Mouse (Mus musculus) heart, adult 18-20 months (tissue): ENCODE measurements at regions not wholly inside any gene's neighbourhood (a gene's known extent, or its start where the extent isn't known, plus 50 kb on each side); places are given as distances from the start of the nearest gene placed in this dataset.
A peak's percentile ranks its signal among the peaks of the same experiment; 100 is the strongest.

ENCODE experiments used
- DNase-seq, 2 experiments: peaks; one replicate each; pipeline ENCODE4 v3.0.0; 2021 to 2022; ENCODE audit warnings: mixed read lengths in 1 of 2

- DNase-seq, result no peak
These were observed 73.1 kb upstream of the Msx1 start for GRCm38 (mm10) chr5:37897501-37897900.

- DNase-seq, result no peak
These were observed 71.3 kb upstream of the Msx1 start for GRCm38 (mm10) chr5:37895441-37896336.

- peak; percentile 18 to 33 for DNase-seq
These were observed 69.5 kb upstream of the Msx1 start for GRCm38 (mm10) chr5:37893639-37894550.

GRCm38 (mm10) chr5:37890641-37891040, 66.3 kb upstream of the Msx1 start:
- no peak for DNase-seq

- DNase-seq, result peak; percentile 29 to 60
These were observed 55.4 kb upstream of the Msx1 start for GRCm38 (mm10) chr5:37879668-37880380.

GRCm38 (mm10) chr5:37876240-37876639, 51.9 kb upstream of the Msx1 start:
- DNase-seq, result no peak

- peak; percentile 20 to 52 for DNase-seq
These were observed 51.1 kb upstream of the Msx1 start for GRCm38 (mm10) chr5:37875452-37875851.

- DNase-seq, result peak in 1 of 2 experiments; percentile 59
These were observed 50.5 kb upstream of the Msx1 start for GRCm38 (mm10) chr5:37874784-37875281.
